Mouse (Mus musculus) forebrain, embryonic 14.5 days (tissue): ENCODE data around the gene Ffar1. TPM values are rescaled to one million over a fixed set of nuclear protein-coding genes. Genes with fewer than 3 reads are reported as not detected.

Experiments used
- ATAC-seq: fragments of 200-750 bp; cut with Nextera tagmentation; 2 replicates; pipeline ENCODE4 v1.8.0; 2017; ENCODE audit warnings: mild to moderate bottlenecking, moderate library complexity
- DNase-seq: peaks from one replicate; pipeline ENCODE4 v3.0.0-alpha.2; 2015; ENCODE audit warnings: low spot score
- H3K27ac ChIP-seq: fragments of 300-500 bp; sonication (generic); 2 replicates; pipeline ENCODE4 v1.5.1; 2014; ENCODE audit warnings: low read depth, mild to moderate bottlenecking, control low read depth, low read length, moderate library complexity
- H3K27me3 ChIP-seq: fragments of 300-500 bp; sonication (generic); replicated peaks from 2 replicates; pipeline ENCODE4 v1.6.1; 2014; ENCODE audit warnings: low read length, control low read depth, mixed read lengths; ENCODE audit not compliant: control insufficient read depth, insufficient read depth
- H3K36me3 ChIP-seq: fragments of 300-500 bp; sonication (generic); 2 replicates; pipeline ENCODE4 v1.6.1; 2014; ENCODE audit warnings: low read length, control low read depth; ENCODE audit not compliant: control insufficient read depth, insufficient read depth
- H3K4me1 ChIP-seq: fragments of 300-500 bp; sonication (generic); 2 replicates; pipeline ENCODE4 v1.6.1; 2014; ENCODE audit warnings: antibody characterized with exemption, low read length, control low read depth; ENCODE audit not compliant: control insufficient read depth, insufficient read depth
- H3K4me2 ChIP-seq: fragments of 300-500 bp; sonication (generic); 2 replicates; pipeline ENCODE4 v1.6.1; 2014; ENCODE audit warnings: mild to moderate bottlenecking, control low read depth, low read length
- H3K4me3 ChIP-seq: fragments of 300-500 bp; sonication (generic); 2 replicates; pipeline ENCODE4 v1.5.1; 2014; ENCODE audit warnings: low read depth, low read length, control low read depth
- H3K9ac ChIP-seq: fragments of 300-500 bp; sonication (generic); 2 replicates; pipeline ENCODE4 v1.6.1; 2014; ENCODE audit warnings: mild to moderate bottlenecking, low read length, control low read depth, moderate library complexity
- H3K9me3 ChIP-seq: fragments of 300-500 bp; sonication (generic); replicated peaks from 2 replicates; pipeline ENCODE4 v1.6.1; 2016; ENCODE audit warnings: low read length, control low read depth, mixed read lengths; ENCODE audit not compliant: control insufficient read depth
- WGBS: fragments of 180-500 bp; shearing (Covaris S2); extraction: QIAGEN DNeasy Blood & Tissue Kit; methylation state at CpG from one replicate; pipeline ENCODE4 v1.1.7; 2014; 5-methylcytosine and 5-hydroxymethylcytosine counted together
- polyA plus RNA-seq: library from polyadenylated mRNA; unstranded; fragments of >200 nt; fragmentation: Nextera tagmentation; extraction: Ambion mirVana; gene quantifications from 2 replicates; pipeline ENCODE4 v1.2.1, GENCODE M21; 2014

The Ffar1 gene
- polyA plus RNA-seq, 1 experiment from 2014 or later = not detected

DNA sequence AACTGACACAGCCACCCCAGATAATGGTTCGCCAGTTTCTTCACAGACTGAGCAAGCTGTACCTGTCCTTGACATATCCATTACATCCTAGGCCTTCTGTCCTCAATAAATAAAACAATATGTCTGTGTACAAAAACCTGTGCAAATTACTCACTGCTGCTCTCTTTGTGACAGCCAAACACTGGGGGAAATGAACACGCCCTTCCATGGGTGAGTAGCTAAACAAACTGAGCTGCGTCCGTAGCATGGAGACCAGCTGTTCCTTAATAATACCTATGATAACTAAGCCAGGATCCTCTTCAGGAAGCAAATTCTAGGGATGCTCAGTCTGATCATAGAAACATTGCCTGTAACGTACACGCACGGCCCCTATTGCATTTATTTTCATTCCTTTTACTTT, 27.4 kb upstream of the Ffar1 start:
- Histone ChIP-seq H3K4me2 (no peak overlapping the region), H3K9ac (no peak overlapping the region), H3K9me3 (no peaks in the 10 kb centered on the region), H3K27me3 (no peaks in the 10 kb centered on the region), H3K36me3 (no peaks in the 10 kb centered on the region), H3K4me1 (no peaks in the 10 kb centered on the region), H3K27ac (no peak overlapping the region), H3K4me3 (no peak overlapping the region)
- 89% methylated on average over 7 of the region's 7 CpGs for WGBS
- DNase-seq (no peak), ATAC-seq (no peak)

GRCm38 (mm10) chr7:30887568-30888188, 26.3 kb upstream of the Ffar1 start:
- H3K9ac ChIP-seq = no peak overlapping the region
- no peaks in the 10 kb centered on the region for H3K4me1 ChIP-seq
- H3K4me3 ChIP-seq = no peak overlapping the region
- no peak for ATAC-seq
- H3K9me3 ChIP-seq = no peaks in the 10 kb centered on the region
- WGBS = 87% methylated on average over 14 of the region's 14 CpGs
- no peak for DNase-seq
- H3K36me3 ChIP-seq = no peaks in the 10 kb centered on the region
- H3K4me2 ChIP-seq = no peak overlapping the region
- no peaks in the 10 kb centered on the region for H3K27me3 ChIP-seq
- H3K27ac ChIP-seq = no peak overlapping the region

- Histone ChIP-seq H3K4me3 (no peak overlapping the region), H3K27ac (no peak overlapping the region), H3K9ac (no peak overlapping the region), H3K4me1 (no peaks in the 10 kb centered on the region), H3K9me3 (no peaks in the 10 kb centered on the region), H3K27me3 (no peaks in the 10 kb centered on the region), H3K36me3 (no peaks in the 10 kb centered on the region), H3K4me2 (no peak overlapping the region)
- WGBS = 85% methylated on average over 4 of the region's 4 CpGs
- ATAC-seq (no peak), DNase-seq (no peak)
Measured at GRCm38 (mm10) chr7:30886852-30887251, 25.5 kb upstream of the Ffar1 start.

DNA sequence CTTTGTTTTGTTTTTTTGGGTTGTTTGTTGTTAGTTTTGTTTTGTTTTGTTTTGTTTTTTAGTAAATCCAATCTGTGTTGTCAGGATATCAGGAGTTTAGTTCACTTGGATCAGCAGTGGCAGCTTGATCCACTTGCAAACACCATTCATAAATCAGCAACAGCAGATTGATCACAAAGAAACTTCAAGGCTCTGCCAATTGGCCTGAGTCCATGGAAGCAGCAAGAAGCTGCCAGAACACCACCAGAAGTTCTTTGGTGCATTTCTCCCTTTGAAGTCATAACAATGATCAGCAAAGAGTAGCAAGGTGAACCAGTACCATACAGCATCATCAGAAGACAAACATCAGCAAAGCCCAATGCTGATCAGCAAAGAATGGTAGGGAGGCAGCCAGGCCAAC, 22.7 kb upstream of the Ffar1 start:
- ATAC-seq = no peak
- no peaks in the 10 kb centered on the region for H3K9me3 ChIP-seq
- no peaks in the 10 kb centered on the region for H3K4me1 ChIP-seq
- H3K36me3 ChIP-seq = no peaks in the 10 kb centered on the region
- no peak overlapping the region for H3K4me3 ChIP-seq
- H3K27me3 ChIP-seq = no peaks in the 10 kb centered on the region
- no peak overlapping the region for H3K4me2 ChIP-seq
- H3K27ac ChIP-seq = no peak overlapping the region
- no peak for DNase-seq
- no peak overlapping the region for H3K9ac ChIP-seq

- no peak overlapping the region for H3K4me2 ChIP-seq
- no peak overlapping the region for H3K27ac ChIP-seq
- H3K9ac ChIP-seq = no peak overlapping the region
- no peak for DNase-seq
- no peaks in the 10 kb centered on the region for H3K27me3 ChIP-seq
- no peak for ATAC-seq
- H3K9me3 ChIP-seq = no peaks in the 10 kb centered on the region
- H3K4me1 ChIP-seq = no peaks in the 10 kb centered on the region
- H3K4me3 ChIP-seq = no peak overlapping the region
- H3K36me3 ChIP-seq = no peaks in the 10 kb centered on the region
- 89% methylated on average over 3 of the region's 3 CpGs for WGBS
Measured at GRCm38 (mm10) chr7:30881367-30881766, 20.0 kb upstream of the Ffar1 start.

GRCm38 (mm10) chr7:30880176-30880575, 18.8 kb upstream of the Ffar1 start, which contains the start of gene Cd22:
TSS of gene Cd22 (minus strand) at chr7:30880342.
- Histone ChIP-seq H3K4me1 (no peaks in the 10 kb centered on the region), H3K4me3 (no peak within 1 kb of the TSS), H3K27me3 (no peaks in the 10 kb centered on the region), H3K9ac (no peak within 1 kb of the TSS), H3K9me3 (no peaks in the 10 kb centered on the region), H3K27ac (no peak within 1 kb of the TSS), H3K4me2 (no peak within 1 kb of the TSS), H3K36me3 (no peaks in the 10 kb centered on the region)
- no peak for ATAC-seq
- WGBS = 66% methylated on average over 7 of the region's 7 CpGs
- no peak for DNase-seq

DNA sequence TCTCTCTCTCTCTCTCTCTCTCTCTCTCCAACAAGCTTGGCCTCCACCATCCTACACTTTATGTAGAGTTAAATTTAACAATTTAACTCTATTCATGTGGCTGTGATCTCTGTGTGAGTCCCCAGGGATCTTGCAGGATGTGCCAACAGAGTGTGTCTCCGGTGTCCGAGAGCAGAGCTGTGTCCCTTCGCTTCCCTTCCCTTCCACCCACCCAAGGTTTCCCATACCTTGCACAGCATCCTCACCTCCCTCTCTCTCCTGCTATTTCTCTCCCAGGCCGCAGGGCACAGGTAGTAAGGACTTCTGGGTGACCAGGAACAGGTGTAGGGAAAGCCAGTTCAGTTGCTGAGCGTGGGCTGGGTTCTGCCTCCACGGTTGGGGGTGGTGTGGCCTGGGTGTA, 17.6 kb upstream of the Ffar1 start:
- Histone ChIP-seq H3K4me1 (no peaks in the 10 kb centered on the region), H3K4me2 (no peak overlapping the region), H3K27ac (no peak overlapping the region), H3K9me3 (no peaks in the 10 kb centered on the region), H3K36me3 (no peaks in the 10 kb centered on the region), H3K9ac (no peak overlapping the region), H3K27me3 (no peaks in the 10 kb centered on the region), H3K4me3 (no peak overlapping the region)
- 84% methylated on average over 6 of the region's 6 CpGs for WGBS
- DNase-seq (no peak), ATAC-seq (no peak)

DNA sequence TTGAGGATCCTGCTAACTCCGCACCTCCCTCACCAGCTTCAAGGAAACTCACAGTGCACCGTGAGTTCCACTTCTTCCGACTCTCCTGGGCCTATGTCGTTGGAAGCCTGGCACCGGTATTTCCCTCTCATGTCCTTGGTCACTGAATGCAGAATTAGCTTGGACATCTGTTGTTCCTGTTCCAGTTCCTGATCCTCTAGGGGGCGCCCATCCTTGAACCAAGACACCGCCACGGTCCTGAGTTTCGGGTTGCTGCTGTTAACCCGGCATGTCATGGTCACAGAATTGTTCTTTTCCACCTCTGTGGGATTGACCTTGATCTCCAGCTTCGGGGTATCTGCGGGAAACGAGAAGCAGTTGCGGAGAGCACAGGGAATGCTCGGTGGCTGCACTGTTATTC, 11.7 kb upstream of the Ffar1 start:
- 31% methylated on average over 15 of the region's 15 CpGs for WGBS
- no peak overlapping the region for H3K27ac ChIP-seq
- peak; percentile 64 for DNase-seq
- no peaks in the 10 kb centered on the region for H3K9me3 ChIP-seq
- ATAC-seq = no peak
- no peak overlapping the region for H3K4me3 ChIP-seq
- H3K4me1 ChIP-seq = no peaks in the 10 kb centered on the region
- no peaks in the 10 kb centered on the region for H3K36me3 ChIP-seq
- H3K4me2 ChIP-seq = no peak overlapping the region
- H3K27me3 ChIP-seq = no peaks in the 10 kb centered on the region
- no peak overlapping the region for H3K9ac ChIP-seq

DNA sequence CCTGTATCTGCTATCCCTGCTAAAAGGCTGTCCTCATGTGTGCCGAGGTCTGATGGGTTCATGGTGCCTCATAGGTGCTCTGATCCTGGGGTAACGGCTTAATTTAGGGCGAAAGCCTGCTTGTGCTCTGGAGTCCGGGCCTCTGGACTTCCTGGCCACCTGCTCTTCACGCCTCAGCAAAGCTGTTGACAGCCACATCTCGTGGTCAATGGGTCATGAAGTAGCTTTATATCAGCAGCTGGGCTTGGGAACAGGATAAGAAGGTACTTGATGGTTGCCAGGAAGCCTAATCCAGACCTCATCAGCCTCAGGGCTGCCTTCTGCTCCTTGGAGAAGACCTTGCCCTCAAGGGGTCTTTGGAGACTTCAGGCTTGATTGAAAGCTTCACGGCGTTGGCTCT, 2.0 kb upstream of the Ffar1 start:
- H3K36me3 ChIP-seq = no peaks in the 10 kb centered on the region
- H3K4me1 ChIP-seq = no peaks in the 10 kb centered on the region
- H3K9ac ChIP-seq = no peak overlapping the region
- no peak for ATAC-seq
- H3K27me3 ChIP-seq = no peaks in the 10 kb centered on the region
- H3K27ac ChIP-seq = no peak overlapping the region
- no peak for DNase-seq
- no peak overlapping the region for H3K4me2 ChIP-seq
- H3K9me3 ChIP-seq = no peaks in the 10 kb centered on the region
- 74% methylated on average over 8 of the region's 8 CpGs for WGBS
- no peak overlapping the region for H3K4me3 ChIP-seq
